Mouse (Mus musculus): ENCODE measurements at regions not wholly inside any gene's neighbourhood (a gene's known extent, or its start where the extent isn't known, plus 50 kb on each side); places are given as distances from the start of the nearest gene placed in this dataset.
A peak's percentile ranks its signal among the peaks of the same experiment; 100 is the strongest.

GRCm38 (mm10) chr2:59406976-59407375 lies 77.5 kb upstream of the Dapl1 start:
- TF ChIP-seq CTCF (IDR thresholded peaks at IDR 0.05) (no peak), EP300 (IDR thresholded peaks at IDR 0.05) (peak; percentile 42; the same call in 1 of the 2 replicates)
